Mouse (Mus musculus) MEL (cell line): ENCODE measurements around the gene Lrrk2. TPM values are rescaled to one million over a fixed set of nuclear protein-coding genes. Genes with fewer than 3 reads are reported as not detected.

Experiments used
- DNase-seq: peaks from one replicate; pipeline ENCODE4 v3.0.0; 2011; ENCODE audit warnings: low read depth, low spot score
- H3K27ac ChIP-seq: 2 replicates; pipeline ENCODE4 v1.5.1; 2012; ENCODE audit warnings: low read depth, mild to moderate bottlenecking, control low read depth, low read length, moderate library complexity; ENCODE audit not compliant: control insufficient read depth
- H3K27me3 ChIP-seq, 2 experiments: fragments of 150-350 bp in 1 of 2; sonication (generic) in 1 of 2; 2 replicates each; pipeline ENCODE4 v1.6.1; 2012; ENCODE audit warnings: low read length in 2 of 2, mild to moderate bottlenecking in 2 of 2, improper control_type of control experiment in 1 of 2, moderate library complexity in 1 of 2; ENCODE audit not compliant: insufficient read depth in 2 of 2, control insufficient read depth in 1 of 2
- H3K36me3 ChIP-seq, 2 experiments: 2 replicates each; pipeline ENCODE4 v1.6.1; 2012 to 2014; ENCODE audit warnings: low read length in 2 of 2, improper control_type of control experiment in 1 of 2, inconsistent platforms in 1 of 2, mild to moderate bottlenecking in 1 of 2; ENCODE audit not compliant: insufficient read depth in 2 of 2, control insufficient read depth in 1 of 2
- H3K4me1 ChIP-seq, 2 experiments: fragments of 150-350 bp in 1 of 2; sonication (generic) in 1 of 2; 2 replicates each; pipeline ENCODE4 v1.6.1; 2012; ENCODE audit warnings: low read length in 2 of 2, improper control_type of control experiment in 1 of 2, mild to moderate bottlenecking in 1 of 2; ENCODE audit not compliant: insufficient read depth in 2 of 2, control insufficient read depth in 1 of 2
- H3K4me3 ChIP-seq, 2 experiments: fragments of 150-350 bp in 1 of 2; sonication (generic) in 1 of 2; 2 replicates each; pipeline ENCODE4 v1.5.1; 2012; ENCODE audit warnings: low read depth in 2 of 2, low read length in 2 of 2, mild to moderate bottlenecking in 2 of 2, moderate library complexity in 2 of 2, control low read depth in 1 of 2, improper control_type of control experiment in 1 of 2; ENCODE audit not compliant: control insufficient read depth in 1 of 2, insufficient read depth in 1 of 2
- H3K79me2 ChIP-seq: 2 replicates; pipeline ENCODE4 v1.6.1; 2012; ENCODE audit warnings: mild to moderate bottlenecking, low read length, moderate library complexity; ENCODE audit not compliant: control insufficient read depth, poor library complexity, insufficient read depth
- H3K9ac ChIP-seq: 2 replicates; pipeline ENCODE4 v1.6.1; 2012; ENCODE audit warnings: low read depth, mild to moderate bottlenecking, control low read depth, low read length, moderate library complexity; ENCODE audit not compliant: control insufficient read depth, poor library complexity, severe bottlenecking
- H3K9me3 ChIP-seq: fragments of 150-350 bp; sonication (generic); replicated peaks from 2 replicates; pipeline ENCODE4 v1.6.1; 2012; ENCODE audit warnings: mild to moderate bottlenecking, low read length, improper control_type of control experiment, moderate library complexity; ENCODE audit not compliant: insufficient read depth
- CHD1 ChIP-seq: IDR thresholded peaks from 2 replicates; pipeline ENCODE4 v1.6.1; 2012; ENCODE audit warnings: low read depth, mild to moderate bottlenecking, inconsistent platforms, low read length, improper control_type of control experiment
- CHD2 ChIP-seq: IDR thresholded peaks from 2 replicates; pipeline ENCODE4 v1.6.1; 2011; ENCODE audit warnings: low read length, improper control_type of control experiment
- CTCF ChIP-seq, 3 experiments: IDR thresholded peaks in 2 of 3; conservative IDR thresholded peaks in 1 of 3; 2 replicates each; pipeline ENCODE4 v1.5.1; 2011 to 2012; ENCODE audit warnings: low read length in 3 of 3, low read depth in 2 of 3, mild to moderate bottlenecking in 2 of 3, improper control_type of control experiment in 1 of 3, inconsistent platforms in 1 of 3, mixed read lengths in 1 of 3, moderate library complexity in 1 of 3; ENCODE audit not compliant: control insufficient read depth in 1 of 3, insufficient read depth in 1 of 3, poor library complexity in 1 of 3, severe bottlenecking in 1 of 3
- ELF1 ChIP-seq: IDR thresholded peaks from 2 replicates; pipeline ENCODE4 v1.6.1; 2014; ENCODE audit warnings: low read depth, mild to moderate bottlenecking, inconsistent platforms, low read length, improper control_type of control experiment, moderate library complexity
- ETS1 ChIP-seq: IDR thresholded peaks from 2 replicates; pipeline ENCODE4 v1.6.1; 2012; ENCODE audit warnings: low read depth, mild to moderate bottlenecking, inconsistent platforms, low read length, improper control_type of control experiment, moderate library complexity
- JUND ChIP-seq: IDR thresholded peaks from 2 replicates; pipeline ENCODE4 v1.6.1; 2011; ENCODE audit warnings: low read depth, mild to moderate bottlenecking, improper control_type of control experiment, low read length
- MAFK ChIP-seq: IDR thresholded peaks from 2 replicates; pipeline ENCODE4 v1.6.1; 2011; ENCODE audit warnings: low read depth, mild to moderate bottlenecking, low read length, improper control_type of control experiment, borderline replicate concordance
- MAX ChIP-seq: IDR thresholded peaks from 2 replicates; pipeline ENCODE4 v1.6.1; 2011; ENCODE audit warnings: low read length, improper control_type of control experiment
- MEF2A ChIP-seq: IDR thresholded peaks from 2 replicates; pipeline ENCODE4 v1.6.1; 2014; ENCODE audit warnings: low read depth, mild to moderate bottlenecking, inconsistent platforms, low read length, improper control_type of control experiment; ENCODE audit not compliant: poor library complexity, insufficient replicate concordance, severe bottlenecking; ENCODE audit errors: extremely low read depth
- MYB ChIP-seq: IDR thresholded peaks from 2 replicates; pipeline ENCODE4 v1.6.1; 2011; ENCODE audit warnings: mild to moderate bottlenecking, low read depth, low read length, improper control_type of control experiment
- MYC ChIP-seq: IDR thresholded peaks from 2 replicates; pipeline ENCODE4 v1.6.1; 2011; ENCODE audit warnings: low read depth, mild to moderate bottlenecking, low read length, improper control_type of control experiment, moderate library complexity
- NELFE ChIP-seq: IDR thresholded peaks from 2 replicates; pipeline ENCODE4 v1.6.1; 2011; ENCODE audit warnings: low read depth, low read length, improper control_type of control experiment
- POLR2A ChIP-seq, 2 experiments: IDR thresholded peaks; 2 replicates each; pipeline ENCODE4 v1.6.1; 2011 to 2012; ENCODE audit warnings: low read length in 2 of 2, mild to moderate bottlenecking in 2 of 2, control low read depth in 1 of 2, improper control_type of control experiment in 1 of 2, low read depth in 1 of 2, moderate library complexity in 1 of 2; ENCODE audit not compliant: control insufficient read depth in 1 of 2, insufficient read depth in 1 of 2, poor library complexity in 1 of 2
- POLR2AphosphoS5 ChIP-seq: IDR thresholded peaks from 2 replicates; pipeline ENCODE4 v1.6.1; 2012; ENCODE audit warnings: low read depth, borderline replicate concordance, mild to moderate bottlenecking, inconsistent platforms, low read length, moderate library complexity, mixed read lengths
- SIN3A ChIP-seq: IDR thresholded peaks from 2 replicates; pipeline ENCODE4 v1.6.1; 2012; ENCODE audit warnings: low read length, improper control_type of control experiment, inconsistent platforms
- SMC3 ChIP-seq: IDR thresholded peaks from 2 replicates; pipeline ENCODE4 v1.6.1; 2011; ENCODE audit warnings: low read depth, low read length, improper control_type of control experiment
- TBP ChIP-seq: IDR thresholded peaks from 2 replicates; pipeline ENCODE4 v1.8.0; 2011; ENCODE audit warnings: low read depth, low read length, improper control_type of control experiment
- UBTF ChIP-seq: IDR thresholded peaks from 2 replicates; pipeline ENCODE4 v1.6.1; 2012; ENCODE audit warnings: low read depth, mild to moderate bottlenecking, inconsistent platforms, low read length, improper control_type of control experiment, moderate library complexity, borderline replicate concordance; ENCODE audit not compliant: insufficient read depth
- USF1 ChIP-seq: IDR thresholded peaks from 2 replicates; pipeline ENCODE4 v1.6.1; 2014; ENCODE audit warnings: low read depth, mild to moderate bottlenecking, inconsistent platforms, low read length, improper control_type of control experiment, moderate library complexity
- USF2 ChIP-seq, 2 experiments: IDR thresholded peaks; 2 replicates each; pipeline ENCODE4 v1.6.1; 2011 to 2012; ENCODE audit warnings: improper control_type of control experiment in 2 of 2, low read length in 2 of 2, borderline replicate concordance in 1 of 2, inconsistent platforms in 1 of 2, low read depth in 1 of 2, mild to moderate bottlenecking in 1 of 2; ENCODE audit not compliant: insufficient read depth in 1 of 2
- ZKSCAN1 ChIP-seq: IDR thresholded peaks from 2 replicates; pipeline ENCODE4 v1.6.1; 2012; ENCODE audit warnings: low read depth, mild to moderate bottlenecking, inconsistent platforms, low read length, improper control_type of control experiment, moderate library complexity
- ZMIZ1 ChIP-seq: IDR thresholded peaks from 2 replicates; pipeline ENCODE4 v1.6.1; 2012; ENCODE audit warnings: low read depth, mild to moderate bottlenecking, inconsistent platforms, low read length, improper control_type of control experiment, moderate library complexity
- polyA plus RNA-seq, 2 experiments: library from polyadenylated mRNA; stranded (reverse) in 1 of 2; unstranded in 1 of 2; fragments of >175 nt in 1 of 2; fragments of >200 nt in 1 of 2; gene quantifications; 2 replicates each; pipeline versions ENCODE4 v1.2.1 to v1.2.4; 2012; ENCODE audit warnings: low replicate concordance in 2 of 2, low read depth in 1 of 2; ENCODE audit not compliant: insufficient read length in 2 of 2, insufficient read depth in 1 of 2, missing spikeins in 1 of 2
- total RNA-seq: library from RNA; depleted of rRNA; stranded (reverse); fragments of 300-350 nt; gene quantifications from 2 replicates; pipeline ENCODE4 v1.2.3, GENCODE M21; 2012

Lrrk2 gene
- total and polyA plus RNA-seq, 3 experiments, result not detected

DNA sequence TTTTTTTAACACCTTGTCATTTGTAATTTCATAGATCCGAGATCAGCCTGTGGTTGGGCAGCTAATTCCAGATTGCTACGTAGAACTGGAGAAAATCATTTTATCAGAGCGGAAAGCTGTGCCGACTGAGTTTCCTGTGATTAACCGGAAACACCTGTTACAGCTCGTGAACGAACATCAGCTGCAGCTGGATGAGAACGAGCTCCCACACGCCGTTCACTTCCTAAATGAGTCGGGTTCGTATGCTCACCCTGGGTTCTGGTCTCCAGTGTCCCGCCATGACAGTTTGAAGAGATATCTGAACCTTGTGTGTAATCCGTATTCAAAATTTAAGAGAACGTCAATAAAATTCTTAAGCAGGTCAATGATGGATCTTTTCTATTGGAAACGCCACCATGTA, 82.8 kb downstream of the Lrrk2 start:
- Histone ChIP-seq H3K4me1 (no peaks in the 10 kb centered on the region), H3K36me3 (no peaks in the 10 kb centered on the region), H3K4me3 (no peak overlapping the region), H3K79me2 (no peaks in the 10 kb centered on the region), H3K9me3 (no peaks in the 10 kb centered on the region), H3K27ac (no peak overlapping the region), H3K9ac (no peak overlapping the region), H3K27me3 (no peaks in the 10 kb centered on the region)
- TF ChIP-seq JUND, result no peak
- TF ChIP-seq MYB, result no peak
- TF ChIP-seq CHD1, result no peak
- no peak for TF ChIP-seq ETS1
- no peak for TF ChIP-seq MAFK
- no peak for TF ChIP-seq UBTF
- DNase-seq, result no peak

GRCm38 (mm10) chr15:91772041-91772440, 99.1 kb downstream of the Lrrk2 start:
- no peaks in the 10 kb centered on the region for H3K27me3 ChIP-seq
- no peak for DNase-seq
- TF ChIP-seq SMC3 (no peak), CTCF (IDR thresholded peaks at IDR 0.05 in 2 of 3, conservative IDR thresholded peaks at IDR 0.05 in 1 of 3; ENCODE audit: control insufficient read depth in 1 of 3, insufficient read depth in 1 of 3, low read depth in 2 of 3, low read length in 3 of 3, poor library complexity in 1 of 3, severe bottlenecking in 1 of 3) (no peak), ZMIZ1 (no peak), TBP (no peak), MYC (no peak), ETS1 (no peak), USF1 (no peak), USF2 (IDR thresholded peaks at IDR 0.05; ENCODE audit: borderline replicate concordance in 1 of 2, insufficient read depth in 1 of 2, low read depth in 1 of 2, low read length in 2 of 2) (no peak), MAX (no peak), SIN3A (no peak), POLR2A (IDR thresholded peaks at IDR 0.05; ENCODE audit: control insufficient read depth in 1 of 2, insufficient read depth in 1 of 2, low read depth in 1 of 2, low read length in 2 of 2, poor library complexity in 1 of 2) (no peak), NELFE (no peak), ZKSCAN1 (no peak), MEF2A (no peak), CHD2 (no peak), POLR2AphosphoS5 (no peak), ELF1 (no peak)
- H3K9me3 ChIP-seq, result no peaks in the 10 kb centered on the region
- no peaks in the 10 kb centered on the region for H3K4me1 ChIP-seq
- no peaks in the 10 kb centered on the region for H3K36me3 ChIP-seq
- H3K9ac ChIP-seq, result no peak overlapping the region
- H3K79me2 ChIP-seq, result no peaks in the 10 kb centered on the region
- no peak overlapping the region for H3K27ac ChIP-seq
- no peak overlapping the region for H3K4me3 ChIP-seq
